Mouse (Mus musculus) heart, embryonic 11.5 days (tissue): Measurements from ENCODE around the gene Olfr533. TPM values are rescaled to one million over a fixed set of nuclear protein-coding genes. Genes with fewer than 3 reads are reported as not detected.
"Not testable (repeated sequence)": the region's sequence is repeated elsewhere in the genome, so short reads cannot be mapped to it uniquely, and the experiment has no call there.

Experiments
- ATAC-seq: fragments of 200-750 bp; cut with Nextera tagmentation; replicated peaks from 2 replicates; pipeline ENCODE4 v1.8.0; 2017; ENCODE audit warnings: moderate library complexity; ENCODE audit not compliant: insufficient number of reproducible peaks, low FRiP score, low TSS enrichment
- H3K27ac ChIP-seq: fragments of 300-500 bp; sonication (generic); 2 replicates; pipeline ENCODE4 v1.5.1; 2014; ENCODE audit warnings: mild to moderate bottlenecking, low read depth, low read length
- H3K27me3 ChIP-seq: fragments of 300-500 bp; sonication (generic); 2 replicates; pipeline ENCODE4 v1.6.1; 2014; ENCODE audit warnings: mild to moderate bottlenecking, low read length, mixed read lengths; ENCODE audit not compliant: control insufficient read depth, insufficient read depth
- H3K36me3 ChIP-seq: fragments of 300-500 bp; sonication (generic); 2 replicates; pipeline ENCODE4 v1.6.1; 2014; ENCODE audit warnings: mild to moderate bottlenecking, low read length, moderate library complexity, mixed read lengths; ENCODE audit not compliant: control insufficient read depth, insufficient read depth
- H3K4me1 ChIP-seq: fragments of 300-500 bp; sonication (generic); 2 replicates; pipeline ENCODE4 v1.6.1; 2014; ENCODE audit warnings: low read length; ENCODE audit not compliant: control insufficient read depth, insufficient read depth
- H3K4me2 ChIP-seq: fragments of 300-500 bp; sonication (generic); 2 replicates; pipeline ENCODE4 v1.6.1; 2014; ENCODE audit warnings: mild to moderate bottlenecking, moderate library complexity
- H3K4me3 ChIP-seq: fragments of 300-500 bp; sonication (generic); 2 replicates; pipeline ENCODE4 v1.5.1; 2014; ENCODE audit warnings: low read depth, low read length
- H3K9ac ChIP-seq: fragments of 300-500 bp; sonication (generic); 2 replicates; pipeline ENCODE4 v1.6.1; 2014; ENCODE audit warnings: mild to moderate bottlenecking, low read depth, low read length, moderate library complexity
- H3K9me3 ChIP-seq: fragments of 300-500 bp; sonication (generic); replicated peaks from 2 replicates; pipeline ENCODE4 v1.6.1; 2016; ENCODE audit warnings: low read length; ENCODE audit not compliant: control insufficient read depth
- WGBS: fragments of 180-500 bp; shearing (Covaris S2); extraction: QIAGEN DNeasy Blood & Tissue Kit; methylation state at CpG from one replicate; pipeline ENCODE4 v1.1.7; 2014; ENCODE audit not compliant: insufficient replicate concordance; 5-methylcytosine and 5-hydroxymethylcytosine counted together
- polyA plus RNA-seq: library from polyadenylated mRNA; unstranded; fragments of >200 nt; fragmentation: Nextera tagmentation; extraction: Ambion mirVana; gene quantifications from 2 replicates; pipeline ENCODE4 v1.2.1, GENCODE M21; 2014

The Olfr533 gene
- polyA plus RNA-seq = not detected in 2 replicates

DNA sequence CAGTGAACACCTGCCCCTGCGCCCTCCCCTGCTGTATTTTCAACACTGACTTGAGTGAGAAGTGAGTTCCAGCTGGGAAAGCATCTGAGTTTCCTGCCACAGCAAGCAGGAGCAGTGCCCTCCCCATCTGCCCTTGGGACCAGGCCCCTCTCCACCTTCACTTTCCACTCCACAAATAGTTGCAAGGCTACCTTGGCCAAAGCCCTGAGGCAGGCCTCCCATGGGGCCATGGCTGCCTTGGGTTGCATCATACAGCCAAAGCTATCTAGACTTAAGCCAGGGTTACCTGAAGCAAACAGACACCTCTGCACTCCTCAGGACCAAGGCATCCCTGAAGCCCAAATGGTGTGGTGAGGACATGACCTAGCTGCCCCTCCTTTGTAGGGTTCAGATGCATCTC, at the start of gene Olfr533:
Olfr533 (plus strand) TSS at position 301 of the 400 bp plus-strand sequence.
- WGBS = 40% methylated on average over 1 of the region's 1 CpGs
- not testable (repeated sequence) for H3K9ac ChIP-seq, H3K27me3 ChIP-seq, H3K4me2 ChIP-seq, H3K4me3 ChIP-seq, ATAC-seq, H3K36me3 ChIP-seq, H3K27ac ChIP-seq, H3K9me3 ChIP-seq, H3K4me1 ChIP-seq

DNA sequence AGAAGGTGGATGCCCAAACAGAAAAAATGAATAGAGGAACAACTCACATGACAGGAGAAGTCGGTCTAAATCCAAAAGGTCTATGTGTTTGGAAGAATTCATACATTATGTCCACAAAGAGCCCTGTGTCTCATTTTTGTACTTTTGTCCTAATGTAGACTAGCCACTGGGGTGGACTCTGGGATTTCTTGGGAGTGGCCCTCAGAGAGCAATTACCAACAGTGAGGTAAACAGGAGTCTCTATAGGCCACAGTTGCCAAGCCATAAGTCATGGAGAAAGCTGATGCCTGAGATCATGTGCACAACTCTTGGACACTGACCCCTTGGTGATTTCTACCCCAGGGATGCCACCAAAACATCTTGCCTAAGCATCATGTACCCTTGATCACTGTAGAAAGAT, 41.6 kb upstream of the Olfr533 start, which contains the start of gene Olfr532:
Olfr532 (minus strand) TSS at position 101 of the 400 bp plus-strand sequence.
- no peak within 1 kb of the TSS for H3K9ac ChIP-seq
- H3K4me1 ChIP-seq = no peaks in the 10 kb centered on the region
- no peaks in the 10 kb centered on the region for H3K36me3 ChIP-seq
- H3K4me2 ChIP-seq = no peak within 1 kb of the TSS
- no peaks in the 10 kb centered on the region for H3K9me3 ChIP-seq
- no peak within 1 kb of the TSS for H3K27ac ChIP-seq
- WGBS = 69% methylated on average over 1 of the region's 1 CpGs
- no peak within 1 kb of the TSS for H3K4me3 ChIP-seq
- ATAC-seq = no peak
- H3K27me3 ChIP-seq = no peaks in the 10 kb centered on the region

DNA sequence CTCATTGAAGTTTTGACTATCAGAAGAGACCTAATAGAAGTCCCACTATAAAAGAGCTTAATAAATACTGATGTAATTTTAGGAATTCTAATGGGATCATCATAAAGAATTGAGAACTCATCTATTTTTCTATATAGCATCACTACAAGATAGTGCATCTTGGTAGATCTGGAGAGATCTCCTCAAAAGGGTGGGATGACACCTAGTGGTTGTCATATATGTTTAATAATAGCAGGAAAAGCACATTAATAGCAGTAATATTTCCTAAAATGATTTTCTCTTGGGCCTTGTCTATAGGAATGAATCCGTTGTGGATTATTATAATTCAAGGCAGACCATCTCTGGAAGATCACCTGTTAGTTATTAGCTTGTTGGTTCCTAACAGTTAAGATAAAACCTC, 20.0 kb upstream of the Olfr533 start:
- Histone ChIP-seq H3K36me3 (no peaks in the 10 kb centered on the region), H3K27me3 (no peaks in the 10 kb centered on the region), H3K4me2 (no peak overlapping the region), H3K4me1 (no peaks in the 10 kb centered on the region), H3K27ac (no peak overlapping the region), H3K9me3 (no peaks in the 10 kb centered on the region), H3K4me3 (no peak overlapping the region), H3K9ac (no peak overlapping the region)
- ATAC-seq = no peak
- WGBS = 68% methylated on average over 1 of the region's 1 CpGs

DNA sequence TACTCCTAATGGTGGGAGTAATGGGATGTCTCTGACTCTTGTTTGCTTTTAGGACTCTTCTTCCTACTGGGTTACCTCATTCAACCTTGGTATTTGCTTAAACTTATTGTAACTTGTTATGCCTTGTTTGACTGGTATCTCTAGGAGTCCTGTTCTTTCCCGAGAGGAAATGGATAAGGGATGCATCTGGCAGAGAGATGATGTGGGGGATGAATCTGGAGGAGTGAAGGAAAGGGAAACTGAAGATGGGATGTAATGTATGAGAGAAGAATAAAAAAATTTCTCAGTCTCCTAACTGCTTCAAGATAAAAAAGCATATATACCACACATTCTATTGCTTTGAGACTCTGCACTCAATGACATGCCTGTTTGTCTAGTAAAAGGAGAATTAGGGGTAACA, 14.7 kb downstream of the Olfr533 start:
- no peak overlapping the region for H3K9ac ChIP-seq
- H3K9me3 ChIP-seq = no peaks in the 10 kb centered on the region
- H3K27ac ChIP-seq = no peak overlapping the region
- no peak overlapping the region for H3K4me2 ChIP-seq
- no peak overlapping the region for H3K4me3 ChIP-seq
- no peaks in the 10 kb centered on the region for H3K27me3 ChIP-seq
- 62% methylated on average over 1 of the region's 1 CpGs for WGBS
- no peaks in the 10 kb centered on the region for H3K4me1 ChIP-seq
- H3K36me3 ChIP-seq = no peaks in the 10 kb centered on the region
- ATAC-seq = no peak

DNA sequence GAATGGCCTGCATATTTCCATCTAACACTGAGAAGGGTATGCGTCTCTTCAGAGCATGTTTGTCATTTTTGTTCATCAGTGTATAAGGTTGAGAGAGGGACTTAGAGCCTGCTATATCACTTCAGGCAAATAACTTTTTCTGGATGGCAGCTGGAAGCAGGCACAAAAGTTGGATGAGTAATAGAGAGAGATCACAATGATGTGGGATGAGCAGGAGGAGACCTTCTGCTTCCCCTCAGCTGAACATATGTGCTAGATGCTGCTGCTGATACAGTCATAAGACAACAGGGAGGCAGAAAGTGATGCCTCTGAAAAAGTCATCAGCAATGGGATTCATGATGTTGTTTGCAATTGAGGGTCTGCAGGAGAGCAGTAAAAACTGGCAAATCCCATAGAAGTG, 15.6 kb downstream of the Olfr533 start:
- Histone ChIP-seq H3K9me3 (no peaks in the 10 kb centered on the region), H3K36me3 (no peaks in the 10 kb centered on the region), H3K4me1 (no peaks in the 10 kb centered on the region), H3K4me3 (no peak overlapping the region), H3K27me3 (no peaks in the 10 kb centered on the region), H3K9ac (no peak overlapping the region), H3K4me2 (no peak overlapping the region), H3K27ac (no peak overlapping the region)
- no peak for ATAC-seq
- WGBS = 78% methylated on average over 1 of the region's 1 CpGs

DNA sequence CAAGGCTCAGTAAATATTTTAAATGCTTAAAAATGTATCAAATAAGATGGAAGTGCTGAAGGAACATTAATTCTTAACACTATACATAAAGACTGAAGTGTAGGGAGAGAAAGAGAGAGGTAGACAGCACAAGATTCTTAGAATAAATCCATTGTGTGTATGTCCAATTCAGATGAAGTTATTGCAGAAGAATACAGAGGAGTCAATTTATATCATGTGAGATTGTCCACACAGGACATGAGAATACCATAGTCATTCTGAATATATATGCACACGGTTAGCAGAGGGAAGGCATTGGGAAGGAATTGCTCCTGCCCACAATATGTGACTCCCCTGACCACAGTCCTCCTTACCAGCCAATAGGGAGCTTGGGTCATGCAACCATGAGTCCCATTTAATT, 20.7 kb downstream of the Olfr533 start, which contains the start of gene Olfr535:
Olfr535 (plus strand) TSS at position 301 of the 400 bp plus-strand sequence.
- Histone ChIP-seq H3K36me3 (no peaks in the 10 kb centered on the region), H3K4me1 (no peaks in the 10 kb centered on the region), H3K9ac (no peak within 1 kb of the TSS), H3K27me3 (no peaks in the 10 kb centered on the region), H3K4me3 (no peak within 1 kb of the TSS), H3K27ac (no peak within 1 kb of the TSS), H3K9me3 (no peaks in the 10 kb centered on the region), H3K4me2 (no peak within 1 kb of the TSS)
- ATAC-seq = no peak
- 70% methylated on average over 1 of the region's 1 CpGs for WGBS

DNA sequence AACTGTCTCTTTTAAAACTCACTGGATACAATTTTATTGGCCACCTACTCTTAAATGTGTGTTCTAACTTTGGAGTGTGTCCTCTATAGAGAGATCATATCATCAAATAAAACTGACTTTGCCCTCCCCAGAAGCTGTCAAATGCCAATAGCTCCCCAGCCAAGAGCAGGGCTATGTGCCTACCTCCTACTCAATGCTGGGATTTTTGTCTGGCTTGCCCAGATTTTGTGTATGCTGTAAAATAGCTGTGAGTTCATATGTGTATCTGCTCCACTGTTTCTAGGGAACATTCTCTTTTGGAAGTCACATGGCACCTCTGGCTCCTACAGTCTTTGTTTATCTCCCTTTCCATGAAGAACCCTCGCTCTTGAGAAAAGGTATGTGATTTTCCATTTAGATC, 25.8 kb downstream of the Olfr533 start:
- Histone ChIP-seq H3K9ac (no peak overlapping the region), H3K36me3 (no peaks in the 10 kb centered on the region), H3K27ac (no peak overlapping the region), H3K4me1 (no peaks in the 10 kb centered on the region), H3K4me3 (no peak overlapping the region), H3K27me3 (no peaks in the 10 kb centered on the region), H3K4me2 (no peak overlapping the region), H3K9me3 (no peaks in the 10 kb centered on the region)
- 66% methylated on average over 1 of the region's 1 CpGs for WGBS
- ATAC-seq = no peak

DNA sequence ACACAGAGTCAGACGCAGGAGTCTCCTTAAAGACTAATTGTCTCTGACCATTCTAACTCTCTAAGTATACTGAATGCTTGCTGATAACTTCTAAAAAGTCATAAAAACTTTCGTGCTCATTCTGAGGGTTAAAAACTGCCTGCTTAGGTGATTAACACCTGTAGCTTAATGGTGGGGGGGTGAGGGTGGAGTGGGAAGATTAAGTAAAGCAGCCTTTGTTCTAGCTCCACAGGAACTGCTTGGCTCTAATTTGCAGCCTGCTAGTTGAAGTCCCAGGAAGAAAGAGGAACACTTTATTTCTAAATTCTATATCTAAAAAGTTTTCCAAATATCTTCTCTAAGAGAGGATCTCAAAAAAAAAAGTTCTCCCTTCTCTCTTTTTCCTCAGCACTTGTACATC, 31.1 kb downstream of the Olfr533 start:
- H3K27me3 ChIP-seq = no peaks in the 10 kb centered on the region
- no peaks in the 10 kb centered on the region for H3K36me3 ChIP-seq
- 37% methylated on average over 2 of the region's 2 CpGs for WGBS
- no peak for ATAC-seq
- H3K27ac ChIP-seq = no peak overlapping the region
- no peaks in the 10 kb centered on the region for H3K9me3 ChIP-seq
- H3K4me1 ChIP-seq = no peaks in the 10 kb centered on the region
- no peak overlapping the region for H3K4me2 ChIP-seq
- no peak overlapping the region for H3K9ac ChIP-seq
- no peak overlapping the region for H3K4me3 ChIP-seq

DNA sequence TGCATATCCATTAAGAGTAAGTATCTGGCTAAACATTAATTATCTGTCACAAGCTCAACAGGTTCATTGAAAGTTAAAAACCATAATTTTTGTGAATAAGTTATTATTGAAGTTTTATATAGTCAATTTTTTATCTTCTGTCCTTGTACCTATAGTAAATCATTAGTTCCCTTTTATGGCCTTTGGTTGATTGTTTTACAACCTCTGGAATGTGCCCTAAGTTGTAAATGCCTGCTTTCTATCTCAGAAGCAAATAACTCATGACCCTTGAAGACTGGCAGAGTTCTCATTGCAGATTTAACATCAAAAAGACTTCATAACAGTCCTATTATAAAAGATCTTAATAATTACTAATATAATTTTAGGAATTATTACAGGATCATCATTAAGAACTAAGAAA, 31.5 kb downstream of the Olfr533 start:
- Histone ChIP-seq H3K36me3 (no peaks in the 10 kb centered on the region), H3K9me3 (no peaks in the 10 kb centered on the region), H3K4me2 (no peak overlapping the region), H3K9ac (no peak overlapping the region), H3K27ac (no peak overlapping the region), H3K4me1 (no peaks in the 10 kb centered on the region), H3K4me3 (no peak overlapping the region), H3K27me3 (no peaks in the 10 kb centered on the region)
- ATAC-seq = no peak
